Mouse (Mus musculus): Measurements from ENCODE around the gene Cyp26c1. TPM values are rescaled to one million over a fixed set of nuclear protein-coding genes. Genes with fewer than 3 reads are reported as not detected.

Gene Cyp26c1
- polyA plus RNA-seq, 1 experiment from 2014 or later = not detected

- H3K9ac ChIP-seq (replicated peaks) = no peak overlapping the region
- peaks cover 100% of the 10 kb centered on the region for H3K27me3 ChIP-seq
- no peak overlapping the region for H3K4me3 ChIP-seq
- no peak overlapping the region for H3K27ac ChIP-seq (replicated peaks)
- ATAC-seq (ENCODE audit: low FRiP score, low read depth) = no peak
- no peak overlapping the region for H3K4me2 ChIP-seq (replicated peaks)
- no peaks in the 10 kb centered on the region for H3K36me3 ChIP-seq
- H3K9me3 ChIP-seq = no peaks in the 10 kb centered on the region
- peaks cover 19% of the 10 kb centered on the region for H3K4me1 ChIP-seq
- WGBS = 58% methylated on average over 5 of the region's 5 CpGs
Measured at GRCm38 (mm10) chr19:37689478-37689877, 4.1 kb downstream of the Cyp26c1 start.

- H3K4me1 ChIP-seq = peaks cover 14% of the 10 kb centered on the region
- H3K27ac ChIP-seq (replicated peaks) = no peak overlapping the region
- peaks cover 100% of the 10 kb centered on the region for H3K27me3 ChIP-seq
- peak overlapping the region; percentile 15; the same call in 1 of the 2 replicates for H3K4me3 ChIP-seq
- H3K36me3 ChIP-seq = no peaks in the 10 kb centered on the region
- no peak for ATAC-seq (ENCODE audit: low FRiP score, low read depth)
- WGBS = 2% methylated on average over 29 of the region's 29 CpGs
- peak overlapping the region; percentile 41 for H3K4me2 ChIP-seq (replicated peaks)
- no peak overlapping the region for H3K9ac ChIP-seq (replicated peaks)
- H3K9me3 ChIP-seq = no peaks in the 10 kb centered on the region
Measured at GRCm38 (mm10) chr19:37690716-37691115, 5.3 kb downstream of the Cyp26c1 start.

- H3K27me3 ChIP-seq = peaks cover 100% of the 10 kb centered on the region
- H3K27ac ChIP-seq (replicated peaks) = no peak overlapping the region
Measured at GRCm38 (mm10) chr19:37692879-37693278, 7.5 kb downstream of the Cyp26c1 start.

GRCm38 (mm10) chr19:37695146-37695545, 9.8 kb downstream of the Cyp26c1 start:
- Histone ChIP-seq H3K4me1 (peaks cover 33% of the 10 kb centered on the region), H3K27ac (replicated peaks) (no peak overlapping the region), H3K36me3 (no peaks in the 10 kb centered on the region), H3K9me3 (no peaks in the 10 kb centered on the region), H3K9ac (replicated peaks) (no peak overlapping the region), H3K27me3 (peaks cover 100% of the 10 kb centered on the region), H3K4me3 (no peak overlapping the region), H3K4me2 (replicated peaks) (no peak overlapping the region)
- 29% methylated on average over 13 of the region's 13 CpGs for WGBS
- no peak for ATAC-seq (ENCODE audit: low FRiP score, low read depth)

More at GRCm38 (mm10) chr19:37692879-37693278, 7.5 kb downstream of the Cyp26c1 start:
- H3K9ac ChIP-seq (replicated peaks) = no peak overlapping the region
- H3K9me3 ChIP-seq = no peaks in the 10 kb centered on the region
- H3K4me3 ChIP-seq = peak overlapping the region; percentile 35
- peak; percentile 55; the same call in 1 of the 2 replicates for ATAC-seq (ENCODE audit: low FRiP score, low read depth)
- H3K4me2 ChIP-seq (replicated peaks) = peak overlapping the region; percentile 51
- H3K36me3 ChIP-seq = no peaks in the 10 kb centered on the region
- 2% methylated on average over 40 of the region's 40 CpGs for WGBS
- peaks cover 23% of the 10 kb centered on the region for H3K4me1 ChIP-seq

- Histone ChIP-seq H3K9ac (replicated peaks) (no peak overlapping the region), H3K36me3 (no peaks in the 10 kb centered on the region), H3K4me3 (0 out of 2 replicates have a peak overlapping the region, but pooled peaks have one; percentile 4), H3K4me2 (replicated peaks) (peak overlapping the region; percentile 29; the same call in 1 of the 2 replicates), H3K4me1 (peaks cover 29% of the 10 kb centered on the region), H3K9me3 (no peaks in the 10 kb centered on the region), H3K27ac (replicated peaks) (no peak overlapping the region), H3K27me3 (peaks cover 100% of the 10 kb centered on the region)
- 5% methylated on average over 42 of the region's 42 CpGs for WGBS
- no peak for ATAC-seq (ENCODE audit: low FRiP score, low read depth)
Measured at GRCm38 (mm10) chr19:37695762-37696602, 10.6 kb downstream of the Cyp26c1 start.

- H3K27ac ChIP-seq (replicated peaks) = no peak overlapping the region
- peaks cover 29% of the 10 kb centered on the region for H3K4me1 ChIP-seq
- no peak for ATAC-seq (ENCODE audit: low FRiP score, low read depth)
- no peak overlapping the region for H3K9ac ChIP-seq (replicated peaks)
- WGBS = 2% methylated on average over 22 of the region's 22 CpGs
- H3K27me3 ChIP-seq = peaks cover 98% of the 10 kb centered on the region
- H3K4me2 ChIP-seq (replicated peaks) = peak overlapping the region; percentile 48
- H3K9me3 ChIP-seq = no peaks in the 10 kb centered on the region
- H3K36me3 ChIP-seq = no peaks in the 10 kb centered on the region
- H3K4me3 ChIP-seq = 0 out of 2 replicates have a peak overlapping the region, but pooled peaks have one; percentile 31
Measured at GRCm38 (mm10) chr19:37696603-37697334, 11.4 kb downstream of the Cyp26c1 start.

GRCm38 (mm10) chr19:37697335-37697636, 11.9 kb downstream of the Cyp26c1 start:
- H3K4me2 ChIP-seq (replicated peaks) = peak overlapping the region; percentile 48
- H3K9me3 ChIP-seq = no peaks in the 10 kb centered on the region
- H3K4me1 ChIP-seq = peaks cover 29% of the 10 kb centered on the region
- under 1% methylated on average over 18 of the region's 18 CpGs for WGBS
- no peak overlapping the region for H3K9ac ChIP-seq (replicated peaks)
- H3K27ac ChIP-seq (replicated peaks) = no peak overlapping the region
- peaks cover 98% of the 10 kb centered on the region for H3K27me3 ChIP-seq
- no peaks in the 10 kb centered on the region for H3K36me3 ChIP-seq
- peak overlapping the region; percentile 31 for H3K4me3 ChIP-seq
- ATAC-seq (ENCODE audit: low FRiP score, low read depth) = no peak

- Histone ChIP-seq H3K4me1 (peaks cover 26% of the 10 kb centered on the region), H3K27me3 (peaks cover 98% of the 10 kb centered on the region), H3K9me3 (no peaks in the 10 kb centered on the region), H3K4me2 (replicated peaks) (peak within 1 kb of the TSS; percentile 48), H3K9ac (replicated peaks) (no peak within 1 kb of the TSS), H3K4me3 (peak within 1 kb of the TSS; percentile 31), H3K27ac (replicated peaks) (no peak within 1 kb of the TSS), H3K36me3 (no peaks in the 10 kb centered on the region)
- WGBS = under 1% methylated on average over 51 of the region's 51 CpGs
- 0 out of 2 replicates have a peak, but pooled peaks have one; percentile 44 for ATAC-seq (ENCODE audit: low FRiP score, low read depth)
Measured at GRCm38 (mm10) chr19:37697651-37698272, 12.4 kb downstream of the Cyp26c1 start, which contains the start of gene Cyp26a1. Gene Cyp26a1, plus strand, starts transcription at chr19:37697798.

GRCm38 (mm10) chr19:37698273-37699160, 13.1 kb downstream of the Cyp26c1 start:
- H3K4me1 ChIP-seq = peaks cover 22% of the 10 kb centered on the region
- ATAC-seq (ENCODE audit: low FRiP score, low read depth) = no peak
- H3K9ac ChIP-seq (replicated peaks) = no peak overlapping the region
- under 1% methylated on average over 63 of the region's 63 CpGs for whole genome bisulfite sequencing
- H3K27me3 ChIP-seq = peaks cover 98% of the 10 kb centered on the region
- H3K4me2 ChIP-seq (replicated peaks) = peak overlapping the region; percentile 48
- H3K9me3 ChIP-seq = no peaks in the 10 kb centered on the region
- no peak overlapping the region for H3K27ac ChIP-seq (replicated peaks)
- peak overlapping the region; percentile 31 for H3K4me3 ChIP-seq
- no peaks in the 10 kb centered on the region for H3K36me3 ChIP-seq

- no peak for ATAC-seq (ENCODE audit: low FRiP score, low read depth)
- H3K4me3 ChIP-seq = no peak overlapping the region
- no peak overlapping the region for H3K9ac ChIP-seq (replicated peaks)
- WGBS = 15% methylated on average over 9 of the region's 9 CpGs
- H3K36me3 ChIP-seq = no peaks in the 10 kb centered on the region
- H3K27ac ChIP-seq (replicated peaks) = no peak overlapping the region
- peaks cover 96% of the 10 kb centered on the region for H3K27me3 ChIP-seq
- H3K9me3 ChIP-seq = no peaks in the 10 kb centered on the region
- H3K4me2 ChIP-seq (replicated peaks) = no peak overlapping the region
- H3K4me1 ChIP-seq = peaks cover 22% of the 10 kb centered on the region
Measured at GRCm38 (mm10) chr19:37699711-37700110, 14.3 kb downstream of the Cyp26c1 start.
